Mouse (Mus musculus): ENCODE results near the gene Hrc. TPM values are rescaled to one million over a fixed set of nuclear protein-coding genes. Genes with fewer than 3 reads are reported as not detected.

Gene Hrc
- total and polyA plus RNA-seq, 3 experiments, result 0.16 TPM; not detected in 2

DNA sequence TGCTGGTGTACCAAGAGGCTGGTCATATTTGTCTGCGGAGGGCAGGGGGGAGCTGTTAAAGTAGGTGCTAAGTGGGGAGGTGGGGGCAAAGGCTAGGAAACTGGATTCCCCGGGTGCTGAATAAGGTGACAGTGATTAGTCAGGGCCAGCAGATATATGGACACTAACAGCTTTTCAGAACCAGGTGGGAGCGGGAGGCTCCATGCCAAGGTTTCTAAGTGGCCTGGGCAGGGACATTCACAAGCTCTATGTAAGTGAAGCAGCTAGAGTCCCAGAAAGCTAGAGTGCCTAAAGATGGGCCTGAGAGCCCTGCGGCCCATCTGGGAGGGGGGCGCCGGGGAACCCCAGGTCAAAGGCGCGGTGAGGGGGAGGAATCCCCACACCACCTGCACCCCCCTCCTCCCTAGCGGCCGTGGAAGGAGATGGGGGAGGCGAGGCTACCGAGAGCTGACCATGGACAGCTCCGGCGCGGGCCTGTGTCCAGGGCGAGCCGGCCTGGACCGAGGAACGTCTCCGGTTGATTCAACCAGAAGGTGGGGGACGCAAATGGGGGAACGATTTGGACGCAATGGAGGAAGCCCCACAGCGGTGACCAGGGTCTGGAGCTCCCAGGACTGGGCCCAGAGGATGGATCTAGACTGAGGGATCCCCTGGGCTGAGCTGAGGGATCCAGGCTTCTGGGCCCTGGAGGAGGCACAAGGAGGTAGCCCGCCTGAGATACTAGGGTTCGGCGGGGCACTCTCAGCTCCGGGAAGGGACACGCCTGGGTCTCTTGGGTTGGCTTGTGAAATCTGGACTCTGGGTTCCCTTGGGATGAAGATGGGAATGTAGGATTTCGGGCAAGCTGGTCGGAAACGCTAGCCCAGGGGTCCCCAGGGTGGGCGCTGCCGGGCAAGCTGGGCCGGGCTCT, 30.9 kb downstream of the Hrc start:
- peaks cover 59% of the 10 kb centered on the region for H3K27me3 ChIP-seq (ENCODE audit: insufficient read depth, low read length)
- H3K4me1 ChIP-seq (ENCODE audit: insufficient read depth, low read depth, low read length), result peaks cover 54% of the 10 kb centered on the region
- no peak for ATAC-seq (ENCODE audit: extremely low read depth, insufficient number of reproducible peaks, low FRiP score, poor library complexity, severe bottlenecking)
- no peak for DNase-seq (ENCODE audit: low spot score)
- TF ChIP-seq TAL1 (conservative IDR thresholded peaks at IDR 0.05; ENCODE audit: low read depth, low read length) (no peak), POLR2AphosphoS5 (IDR thresholded peaks at IDR 0.05; ENCODE audit: insufficient replicate concordance, low read depth, low read length) (no peak), CTCF (IDR thresholded peaks at IDR 0.05; ENCODE audit: low read depth, low read length) (no peak), GATA2 (IDR thresholded peaks at IDR 0.05; ENCODE audit: borderline replicate concordance, low read depth, low read length) (no peak), GATA1 (IDR thresholded peaks at IDR 0.05; ENCODE audit: borderline replicate concordance, low read length) (no peak)
- H3K9me3 ChIP-seq (replicated peaks), result peaks cover 3% of the 10 kb centered on the region; the same call in 1 of the 2 replicates
- H3K4me3 ChIP-seq (ENCODE audit: low read depth, low read length), result peak overlapping the region; percentile 73
- H3K36me3 ChIP-seq (replicated peaks), result peaks cover 13% of the 10 kb centered on the region

DNA sequence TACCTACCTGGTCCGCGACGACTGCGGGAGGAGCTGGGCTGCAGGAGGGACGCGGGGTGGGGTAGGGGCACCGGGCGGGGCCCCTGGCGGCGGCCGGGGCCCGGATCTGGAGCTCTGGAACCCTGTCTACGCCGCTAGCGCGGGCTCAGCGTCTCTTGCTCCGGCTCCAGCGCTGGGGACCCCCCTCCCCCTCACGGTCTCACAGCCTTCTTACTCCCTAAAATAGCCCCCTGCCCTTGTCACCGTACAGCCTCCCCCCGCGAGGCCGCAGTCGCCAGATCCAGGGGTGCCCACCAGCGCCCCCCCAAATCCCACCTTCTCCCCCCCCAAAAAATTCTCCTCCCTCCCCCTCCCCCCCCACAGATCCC, 31.5 kb downstream of the Hrc start, which contains the start of gene Ppfia3:
TSS of gene Ppfia3 (minus strand) at position 368 of the 368 bp plus-strand sequence.
- Histone ChIP-seq H3K4me1 (ENCODE audit: insufficient read depth, low read depth, low read length) (peaks cover 58% of the 10 kb centered on the region), H3K9me3 (replicated peaks) (no peaks in the 10 kb centered on the region; the same call in 1 of the 2 replicates), H3K36me3 (replicated peaks) (peaks cover 18% of the 10 kb centered on the region), H3K27me3 (ENCODE audit: insufficient read depth, low read length) (peaks cover 52% of the 10 kb centered on the region), H3K4me3 (ENCODE audit: low read depth, low read length) (peak within 1 kb of the TSS; percentile 73)
- ATAC-seq (ENCODE audit: extremely low read depth, insufficient number of reproducible peaks, low FRiP score, poor library complexity, severe bottlenecking), result no peak
- TF ChIP-seq GATA1 (IDR thresholded peaks at IDR 0.05; ENCODE audit: borderline replicate concordance, low read length) (no peak), CTCF (IDR thresholded peaks at IDR 0.05; ENCODE audit: low read depth, low read length) (no peak), GATA2 (IDR thresholded peaks at IDR 0.05; ENCODE audit: borderline replicate concordance, low read depth, low read length) (no peak), POLR2AphosphoS5 (IDR thresholded peaks at IDR 0.05; ENCODE audit: insufficient replicate concordance, low read depth, low read length) (no peak), TAL1 (conservative IDR thresholded peaks at IDR 0.05; ENCODE audit: low read depth, low read length) (no peak)
- DNase-seq (ENCODE audit: low spot score), result no peak

DNA sequence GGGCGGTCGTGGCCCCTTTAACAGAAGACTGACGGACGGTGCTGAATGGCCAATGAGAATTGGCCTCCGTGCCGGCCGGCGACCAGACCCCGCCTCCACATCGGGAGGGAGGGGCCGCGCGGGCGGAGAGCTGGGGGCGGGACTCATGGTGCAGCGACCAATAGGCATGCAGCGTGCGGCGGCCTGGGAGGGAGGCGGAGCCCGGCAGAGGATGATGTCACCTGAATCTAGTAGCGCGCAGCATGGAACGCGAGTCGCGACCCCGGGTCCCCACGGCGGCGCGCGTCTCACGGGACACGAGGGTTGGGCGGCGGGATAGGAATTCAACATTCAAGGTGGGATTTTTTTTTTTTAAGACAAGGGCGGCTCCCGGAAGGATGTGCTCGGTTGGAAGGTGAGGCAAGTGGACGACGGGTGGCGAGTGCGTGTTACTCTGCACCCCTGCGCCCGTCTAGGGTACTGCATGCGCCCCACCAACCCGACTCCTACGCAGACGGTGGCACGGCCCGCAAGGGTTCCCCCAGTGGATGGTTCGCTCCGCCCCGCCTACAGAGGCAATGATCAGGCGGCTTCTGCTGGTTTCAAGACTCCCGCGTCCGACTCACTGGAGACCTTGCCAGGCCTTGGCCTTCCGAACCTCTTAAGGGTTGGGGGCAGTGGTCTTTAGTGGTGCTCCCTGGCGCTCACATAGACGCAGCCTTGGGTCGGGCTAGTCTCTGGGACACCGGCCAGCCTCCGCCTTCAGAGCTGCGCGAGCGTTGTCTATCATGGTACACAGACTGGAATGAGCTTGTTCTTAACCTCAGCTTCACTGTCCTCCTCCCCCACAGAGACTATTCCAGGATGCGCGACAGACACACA, 32.2 kb downstream of the Hrc start:
- H3K36me3 ChIP-seq (replicated peaks), result peaks cover 23% of the 10 kb centered on the region
- TF ChIP-seq GATA1 (IDR thresholded peaks at IDR 0.05; ENCODE audit: borderline replicate concordance, low read length) (no peak), GATA2 (IDR thresholded peaks at IDR 0.05; ENCODE audit: borderline replicate concordance, low read depth, low read length) (no peak), CTCF (IDR thresholded peaks at IDR 0.05; ENCODE audit: low read depth, low read length) (peak; percentile 57)

DNA sequence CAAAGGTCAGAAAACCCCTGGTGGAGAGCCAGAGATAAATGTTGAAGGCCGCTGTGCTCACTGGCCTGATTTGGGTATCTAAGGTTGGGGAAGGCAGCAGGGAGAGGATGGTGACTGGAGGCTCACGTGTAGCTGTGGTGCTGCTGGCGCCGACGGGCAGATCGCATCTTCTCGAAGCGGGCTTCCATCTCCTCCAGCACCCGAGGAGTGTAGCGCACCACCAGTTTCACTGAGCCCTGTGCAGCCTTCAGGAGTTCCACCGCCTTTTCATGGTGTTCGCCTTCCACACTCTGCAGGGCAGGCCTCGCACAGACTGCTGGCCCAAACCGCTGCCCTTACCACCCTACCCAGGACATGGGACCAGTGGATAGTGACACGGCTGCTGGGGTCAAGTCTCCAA, 33.1 kb downstream of the Hrc start:
- DNase-seq (ENCODE audit: low spot score) (no peak), ATAC-seq (ENCODE audit: extremely low read depth, insufficient number of reproducible peaks, low FRiP score, poor library complexity, severe bottlenecking) (no peak)
- no peak for TF ChIP-seq CTCF (IDR thresholded peaks at IDR 0.05; ENCODE audit: low read depth, low read length)
- TF ChIP-seq GATA1 (IDR thresholded peaks at IDR 0.05; ENCODE audit: borderline replicate concordance, low read length), result no peak
- TF ChIP-seq TAL1 (conservative IDR thresholded peaks at IDR 0.05; ENCODE audit: low read depth, low read length), result no peak
- no peak for TF ChIP-seq POLR2AphosphoS5 (IDR thresholded peaks at IDR 0.05; ENCODE audit: insufficient replicate concordance, low read depth, low read length)
- no peak for TF ChIP-seq GATA2 (IDR thresholded peaks at IDR 0.05; ENCODE audit: borderline replicate concordance, low read depth, low read length)
- Histone ChIP-seq H3K4me1 (ENCODE audit: insufficient read depth, low read depth, low read length) (peaks cover 60% of the 10 kb centered on the region), H3K27me3 (ENCODE audit: insufficient read depth, low read length) (peaks cover 39% of the 10 kb centered on the region), H3K36me3 (replicated peaks) (peaks cover 33% of the 10 kb centered on the region), H3K9me3 (replicated peaks) (no peaks in the 10 kb centered on the region), H3K4me3 (ENCODE audit: low read depth, low read length) (peak overlapping the region; percentile 73; the same call in 1 of the 2 replicates)

More for the DNA sequence above, 32.2 kb downstream of the Hrc start:
- Histone ChIP-seq H3K4me3 (ENCODE audit: low read depth, low read length) (peak overlapping the region; percentile 73), H3K4me1 (ENCODE audit: insufficient read depth, low read depth, low read length) (peaks cover 62% of the 10 kb centered on the region), H3K9me3 (replicated peaks) (no peaks in the 10 kb centered on the region), H3K27me3 (ENCODE audit: insufficient read depth, low read length) (peaks cover 47% of the 10 kb centered on the region)
- ATAC-seq (ENCODE audit: extremely low read depth, insufficient number of reproducible peaks, low FRiP score, poor library complexity, severe bottlenecking) (peak; percentile 78), DNase-seq (ENCODE audit: low spot score) (peak; percentile 99)

DNA sequence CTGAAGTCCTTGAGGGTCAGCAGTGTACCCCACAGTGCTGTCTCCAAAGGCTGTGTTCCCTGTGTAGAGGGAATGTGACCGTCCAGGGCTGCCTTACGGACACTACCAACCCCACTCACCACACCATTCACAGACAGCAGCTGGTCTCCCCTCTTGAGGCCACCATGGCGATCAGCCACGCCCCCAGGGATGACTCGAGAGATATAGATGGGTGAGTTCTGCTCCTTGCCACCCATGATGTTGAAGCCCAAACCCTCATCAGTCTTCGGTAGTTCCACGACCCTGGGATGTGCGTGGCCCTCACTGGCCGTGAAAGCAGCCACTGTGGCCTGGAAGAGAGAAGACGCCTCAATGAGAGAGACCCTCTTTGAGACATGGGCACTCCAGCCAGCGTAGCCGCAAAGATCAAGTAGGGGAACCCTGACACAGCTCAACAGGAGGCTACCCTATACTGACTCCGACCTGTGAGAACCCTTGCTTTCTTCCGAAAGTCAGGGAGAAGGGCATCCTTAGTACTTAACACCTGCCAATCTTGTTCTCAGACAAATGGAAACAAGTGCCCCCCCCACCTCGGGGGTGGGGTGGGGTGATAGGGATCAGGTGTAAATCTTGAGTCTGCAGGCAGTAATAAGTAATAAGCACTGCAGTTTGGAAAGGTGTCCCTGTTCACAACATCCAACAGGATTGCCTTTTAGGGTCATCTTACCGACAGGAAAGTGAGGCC, 34.1 kb downstream of the Hrc start:
- Histone ChIP-seq H3K4me3 (ENCODE audit: low read depth, low read length) (no peak overlapping the region), H3K27me3 (ENCODE audit: insufficient read depth, low read length) (peaks cover 30% of the 10 kb centered on the region), H3K4me1 (ENCODE audit: insufficient read depth, low read depth, low read length) (peaks cover 60% of the 10 kb centered on the region), H3K9me3 (replicated peaks) (no peaks in the 10 kb centered on the region), H3K36me3 (replicated peaks) (peaks cover 43% of the 10 kb centered on the region)
- DNase-seq (ENCODE audit: low spot score) (no peak), ATAC-seq (ENCODE audit: extremely low read depth, insufficient number of reproducible peaks, low FRiP score, poor library complexity, severe bottlenecking) (no peak)
- TF ChIP-seq GATA1 (IDR thresholded peaks at IDR 0.05; ENCODE audit: borderline replicate concordance, low read length) (no peak), CTCF (IDR thresholded peaks at IDR 0.05; ENCODE audit: low read depth, low read length) (no peak), POLR2AphosphoS5 (IDR thresholded peaks at IDR 0.05; ENCODE audit: insufficient replicate concordance, low read depth, low read length) (no peak)
